Mouse (Mus musculus) G1E (cell line): ENCODE measurements around the gene Pex5l.

Experiments used
- CTCF ChIP-seq: IDR thresholded peaks from 2 replicates; pipeline ENCODE4 v1.5.1; 2012; ENCODE audit warnings: low read depth, low read length, inconsistent platforms, mixed read lengths
- GATA1 ChIP-seq: IDR thresholded peaks from 2 replicates; pipeline ENCODE4 v1.6.1; 2012; ENCODE audit warnings: borderline replicate concordance, low read length, inconsistent platforms, mixed read lengths
- GATA2 ChIP-seq: IDR thresholded peaks from 2 replicates; pipeline ENCODE4 v1.6.1; 2012; ENCODE audit warnings: low read depth, low read length, inconsistent platforms, borderline replicate concordance
- POLR2AphosphoS5 ChIP-seq: IDR thresholded peaks from 2 replicates; pipeline ENCODE4 v1.6.1; 2012; ENCODE audit warnings: low read depth, low read length, inconsistent platforms; ENCODE audit not compliant: insufficient replicate concordance
- TAL1 ChIP-seq: conservative IDR thresholded peaks from 2 replicates; pipeline ENCODE4 v1.6.1; 2012; ENCODE audit warnings: low read depth, low read length, inconsistent platforms, mixed read lengths

DNA sequence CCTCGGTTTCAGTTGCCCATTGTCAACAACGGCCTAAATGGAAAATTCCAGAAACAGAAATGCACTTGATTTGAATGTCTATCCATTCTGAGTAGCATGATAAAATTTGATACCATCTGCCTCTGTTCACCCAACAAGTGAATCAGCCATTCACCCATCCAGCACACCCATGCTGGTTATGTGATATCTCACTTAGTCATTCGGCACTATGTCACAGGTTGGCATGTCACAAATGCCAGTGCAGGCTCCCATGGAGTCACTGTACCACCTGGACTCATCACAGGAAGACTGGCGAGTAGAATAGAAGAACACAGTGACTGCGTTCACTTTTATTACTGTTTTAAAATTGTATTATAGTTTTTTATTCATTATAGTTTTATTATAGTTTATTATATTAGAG lies 18.3 kb downstream of the Pex5l start:
- TF ChIP-seq GATA1: no peak
- TF ChIP-seq CTCF: no peak
- TF ChIP-seq POLR2AphosphoS5: no peak
- no peak for TF ChIP-seq GATA2
- no peak for TF ChIP-seq TAL1
